Mouse (Mus musculus) thymus, adult 2 months (tissue): Measurements from ENCODE around the gene Fgd3. TPM values are rescaled to one million over a fixed set of nuclear protein-coding genes. Genes with fewer than 3 reads are reported as not detected.

ENCODE experiments used
- DNase-seq: peaks from one replicate; pipeline ENCODE4 v3.0.0; 2021
- H3K27ac ChIP-seq: fragments of 200-500 bp; 2 replicates; pipeline ENCODE4 v1.5.1; 2012; ENCODE audit warnings: low read length, control low read depth; ENCODE audit not compliant: control insufficient read depth, insufficient read depth
- H3K27me3 ChIP-seq: fragments of 200-500 bp; 2 replicates; pipeline ENCODE4 v1.6.1; 2012; ENCODE audit warnings: mild to moderate bottlenecking, low read length, moderate library complexity, mixed read lengths; ENCODE audit not compliant: control insufficient read depth, insufficient read depth
- H3K36me3 ChIP-seq: fragments of 200-500 bp; 2 replicates; pipeline ENCODE4 v1.6.1; 2012; ENCODE audit warnings: mild to moderate bottlenecking, low read length, moderate library complexity; ENCODE audit not compliant: control insufficient read depth, insufficient read depth
- H3K4me1 ChIP-seq: fragments of 200-500 bp; replicated peaks from 2 replicates; pipeline ENCODE4 v1.6.1; 2012; ENCODE audit warnings: low read length; ENCODE audit not compliant: control insufficient read depth, insufficient read depth
- H3K4me3 ChIP-seq: fragments of 200-500 bp; 2 replicates; pipeline ENCODE4 v1.5.1; 2012; ENCODE audit warnings: mild to moderate bottlenecking, low read length, control low read depth, moderate library complexity; ENCODE audit not compliant: control insufficient read depth, insufficient read depth
- CTCF ChIP-seq: fragments of 200-500 bp; IDR thresholded peaks from 2 replicates; pipeline ENCODE4 v1.5.1; 2012; ENCODE audit warnings: mild to moderate bottlenecking, control low read depth, low read length, moderate library complexity, borderline replicate concordance; ENCODE audit not compliant: control insufficient read depth, poor library complexity, insufficient read depth; ENCODE audit errors: extremely low read depth
- POLR2A ChIP-seq: fragments of 200-500 bp; IDR thresholded peaks from 2 replicates; pipeline ENCODE4 v1.6.1; 2012; ENCODE audit warnings: mild to moderate bottlenecking, low read length, control low read depth, moderate library complexity; ENCODE audit not compliant: control insufficient read depth, poor library complexity, insufficient read depth; ENCODE audit errors: extremely low read depth
- WGBS: fragments of 180-500 bp; shearing (Covaris S2); methylation state at CpG from one replicate; pipeline ENCODE4 v1.1.7; 2018; 5-methylcytosine and 5-hydroxymethylcytosine counted together
- polyA plus RNA-seq: library from polyadenylated mRNA; depleted of rRNA; stranded (reverse); fragments of >200 nt; gene quantifications from 2 replicates; pipeline ENCODE4 v1.2.3, GENCODE M21; 2012

Fgd3 gene
- polyA plus RNA-seq, 1 experiment = 19.2 TPM

GRCm38 (mm10) chr13:49349836-49350505 lies 29.9 kb upstream of the Fgd3 start:
- Histone ChIP-seq H3K36me3 (no peaks in the 10 kb centered on the region), H3K27ac (no peak overlapping the region), H3K27me3 (no peaks in the 10 kb centered on the region), H3K4me1 (peaks cover 18% of the 10 kb centered on the region), H3K4me3 (no peak overlapping the region)
- 95% methylated on average over 6 of the region's 6 CpGs for WGBS
- DNase-seq = no peak
- no peak for TF ChIP-seq CTCF
- no peak for TF ChIP-seq POLR2A

- no peak overlapping the region for H3K27ac ChIP-seq
- H3K27me3 ChIP-seq = no peaks in the 10 kb centered on the region
- 58% methylated on average over 4 of the region's 4 CpGs for WGBS
- H3K4me1 ChIP-seq = peaks cover 23% of the 10 kb centered on the region
- H3K36me3 ChIP-seq = no peaks in the 10 kb centered on the region
- TF ChIP-seq CTCF (no peak), POLR2A (no peak)
- no peak overlapping the region for H3K4me3 ChIP-seq
- DNase-seq = peak; percentile 32
Measured at GRCm38 (mm10) chr13:49349335-49349734, 29.2 kb upstream of the Fgd3 start.

GRCm38 (mm10) chr13:49348522-49348921 lies 28.4 kb upstream of the Fgd3 start:
- TF ChIP-seq CTCF (no peak), POLR2A (no peak)
- H3K27me3 ChIP-seq = no peaks in the 10 kb centered on the region
- 78% methylated on average over 2 of the region's 2 CpGs for WGBS
- H3K4me1 ChIP-seq = peaks cover 23% of the 10 kb centered on the region
- no peak overlapping the region for H3K27ac ChIP-seq
- no peak for DNase-seq
- H3K36me3 ChIP-seq = no peaks in the 10 kb centered on the region
- no peak overlapping the region for H3K4me3 ChIP-seq

- peaks cover 28% of the 10 kb centered on the region for H3K4me1 ChIP-seq
- TF ChIP-seq CTCF (no peak), POLR2A (no peak)
- H3K4me3 ChIP-seq = no peak overlapping the region
- WGBS = 97% methylated on average over 2 of the region's 2 CpGs
- no peak for DNase-seq
- H3K27me3 ChIP-seq = no peaks in the 10 kb centered on the region
- no peak overlapping the region for H3K27ac ChIP-seq
- H3K36me3 ChIP-seq = no peaks in the 10 kb centered on the region
Measured at GRCm38 (mm10) chr13:49345476-49345875, 25.4 kb upstream of the Fgd3 start.

GRCm38 (mm10) chr13:49344567-49344966 lies 24.5 kb upstream of the Fgd3 start:
- TF ChIP-seq CTCF (no peak), POLR2A (no peak)
- DNase-seq = no peak
- no peak overlapping the region for H3K4me3 ChIP-seq
- no peaks in the 10 kb centered on the region for H3K36me3 ChIP-seq
- H3K27ac ChIP-seq = no peak overlapping the region
- no peaks in the 10 kb centered on the region for H3K27me3 ChIP-seq
- H3K4me1 ChIP-seq = peaks cover 32% of the 10 kb centered on the region
- WGBS = 92% methylated on average over 8 of the region's 8 CpGs

- TF ChIP-seq POLR2A (no peak), CTCF (no peak)
- Histone ChIP-seq H3K4me1 (peaks cover 29% of the 10 kb centered on the region), H3K36me3 (no peaks in the 10 kb centered on the region), H3K4me3 (no peak overlapping the region), H3K27me3 (no peaks in the 10 kb centered on the region), H3K27ac (no peak overlapping the region)
- DNase-seq = no peak
Measured at GRCm38 (mm10) chr13:49342723-49343100, 22.6 kb upstream of the Fgd3 start.
